Mouse (Mus musculus) ovary, postnatal 14 days (tissue): ENCODE results near the gene Larp6.

Experiments
- DNase-seq: peaks from one replicate; pipeline ENCODE4 v3.0.0; 2022; ENCODE audit warnings: low spot score

Gene Larp6

DNA sequence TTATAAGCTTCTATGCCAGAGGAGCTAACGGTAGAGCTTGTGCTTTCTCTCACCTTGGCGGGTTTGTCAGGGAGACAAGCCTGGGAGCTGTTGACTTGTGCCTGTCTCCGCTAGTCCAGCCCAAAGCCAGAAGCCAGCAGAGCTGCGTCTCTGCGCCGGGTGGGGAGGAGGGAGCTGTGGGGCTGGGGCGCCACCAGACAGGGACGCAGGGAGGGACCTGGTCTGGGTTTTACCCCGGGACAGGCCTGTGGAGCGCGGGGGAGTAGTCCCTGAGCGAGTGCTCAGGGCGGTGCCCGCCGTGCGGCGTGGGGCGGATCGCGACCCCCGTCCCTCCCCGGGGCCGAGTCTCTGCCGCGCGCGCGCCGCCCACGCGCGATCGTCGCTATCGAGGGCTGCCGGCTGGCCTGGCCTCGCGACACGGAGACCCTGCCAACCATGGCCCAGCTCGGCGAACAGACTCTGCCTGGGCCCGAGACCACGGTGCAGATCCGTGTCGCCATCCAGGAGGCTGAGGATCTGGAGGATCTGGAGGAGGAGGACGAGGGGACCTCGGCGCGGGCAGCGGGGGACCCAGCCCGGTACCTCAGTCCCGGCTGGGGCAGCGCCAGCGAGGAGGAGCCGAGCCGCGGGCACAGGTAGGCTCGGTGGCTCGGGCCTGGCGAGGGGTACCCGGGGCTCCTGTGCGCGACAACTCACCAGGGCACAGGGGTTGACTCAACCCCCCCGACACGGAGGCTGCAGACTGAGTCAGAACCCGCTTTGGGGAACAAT, at the start of gene Larp6:
TSS of gene Larp6 (plus strand) at position 219 of the 771 bp plus-strand sequence.
- DNase-seq, result peak; percentile 36

DNA sequence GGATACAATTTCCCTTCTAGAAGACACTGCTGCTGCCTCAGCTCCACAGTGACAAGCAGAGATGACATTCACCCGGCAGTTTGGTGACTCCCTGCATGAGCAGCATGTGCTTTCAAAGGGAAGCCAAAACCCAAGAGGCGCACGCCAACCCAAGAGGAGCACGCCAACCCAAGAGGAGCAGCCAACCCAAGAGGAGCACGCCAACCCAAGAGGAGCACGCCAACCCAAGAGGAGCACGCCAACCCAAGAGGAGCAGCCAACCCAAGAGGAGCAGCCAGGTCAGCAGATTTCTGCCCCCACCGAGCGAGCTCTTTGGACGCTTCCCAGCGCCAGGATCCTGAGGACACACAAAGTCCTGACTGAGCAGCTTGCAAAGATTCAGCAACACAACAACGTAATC, 48.4 kb upstream of the Larp6 start:
- no peak for DNase-seq

DNA sequence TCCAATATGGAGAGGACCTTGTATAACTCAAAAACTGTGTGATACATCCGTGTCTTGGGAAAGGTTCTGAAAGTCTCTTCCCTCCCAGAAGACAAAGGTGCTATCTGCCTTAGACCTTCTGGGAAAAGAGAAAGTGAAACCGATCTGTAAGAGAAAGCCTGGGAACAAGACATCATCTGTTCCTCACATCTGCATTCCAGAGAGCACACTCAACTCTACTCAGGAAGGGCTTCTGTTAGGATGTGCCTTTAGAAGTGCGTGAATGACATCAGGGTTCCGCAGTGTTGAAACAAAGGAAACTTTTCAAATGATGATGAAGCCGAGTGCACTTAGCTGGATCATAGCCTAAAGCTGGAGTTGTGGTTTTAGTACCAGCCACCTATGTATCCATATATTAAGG, 47.9 kb upstream of the Larp6 start:
- no peak for DNase-seq

DNA sequence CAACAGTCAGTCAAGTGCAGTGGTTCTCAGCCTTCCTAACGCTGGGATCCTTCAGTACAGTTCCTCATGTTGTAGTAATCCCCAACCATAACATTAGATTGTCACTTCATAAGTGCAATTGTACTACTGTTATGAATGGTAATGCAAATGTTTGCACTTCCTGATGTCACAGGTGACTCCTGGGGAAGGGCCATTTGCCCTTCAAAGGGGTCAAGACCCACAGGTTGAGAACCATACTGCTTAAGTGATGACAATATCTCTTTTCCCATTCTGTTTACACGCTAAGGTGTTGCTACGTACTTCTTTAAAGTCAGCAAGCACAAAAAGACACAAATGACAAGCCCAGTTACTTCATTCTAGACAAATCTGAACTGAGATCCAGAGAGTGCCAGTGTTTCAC, 47.3 kb upstream of the Larp6 start:
- DNase-seq, result no peak

DNA sequence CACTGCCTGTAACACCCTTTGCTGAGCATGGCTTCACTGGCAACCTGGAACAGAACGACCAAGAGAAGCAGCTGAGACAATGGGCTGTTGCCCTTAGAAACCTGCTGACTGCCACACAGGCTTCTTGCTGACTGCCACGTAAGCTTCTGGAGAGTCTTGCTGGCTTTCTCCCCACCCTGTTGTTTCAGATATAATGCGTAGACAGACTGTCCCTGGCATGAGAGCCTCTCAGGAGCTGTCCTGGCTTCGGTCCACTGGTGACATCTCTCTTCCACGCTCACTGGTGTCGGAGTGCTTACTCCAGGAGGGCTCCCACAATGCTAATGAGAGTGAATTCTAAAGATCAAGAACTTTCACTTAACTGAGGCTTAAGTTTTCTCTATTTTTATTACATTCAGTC, 43.9 kb upstream of the Larp6 start:
- no peak for DNase-seq

DNA sequence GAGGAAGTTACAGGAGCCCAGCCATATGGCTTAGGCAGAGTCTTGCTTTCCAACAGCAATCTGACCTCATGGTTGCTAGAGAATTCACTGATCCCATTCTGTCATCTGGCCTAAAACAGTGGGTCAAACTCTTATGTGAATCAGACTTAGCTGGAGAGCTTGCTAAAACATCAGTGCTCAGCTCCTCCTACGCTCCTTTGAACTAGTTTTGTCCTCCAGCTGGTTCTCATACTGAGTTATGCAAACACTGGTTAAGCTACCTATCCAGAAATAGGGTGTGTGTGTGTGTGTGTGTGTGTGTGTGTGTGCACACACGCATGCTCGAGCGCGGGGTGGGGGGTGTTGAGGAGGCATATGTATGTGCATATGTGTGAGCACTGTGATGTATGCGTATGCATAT, 40.2 kb upstream of the Larp6 start:
- DNase-seq, result no peak

DNA sequence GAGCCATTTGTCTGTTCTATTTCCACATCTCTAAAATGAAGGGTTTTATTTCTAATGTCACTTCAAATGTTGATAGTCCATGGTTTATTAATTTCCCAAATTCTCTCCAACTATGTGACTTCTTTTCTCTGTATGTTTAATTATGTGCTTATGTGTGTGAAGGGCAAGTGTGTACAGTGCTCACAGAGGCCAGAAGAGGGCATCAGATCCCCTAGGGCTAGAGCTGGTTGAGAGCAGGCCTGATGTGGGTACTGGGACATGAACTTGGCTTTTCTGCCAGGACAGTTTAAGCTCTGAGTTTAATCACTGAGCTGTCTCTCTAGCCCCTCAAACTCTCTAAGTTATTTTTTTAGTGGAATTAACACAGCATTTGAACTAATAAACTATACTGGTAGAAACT, 38.0 kb upstream of the Larp6 start:
- no peak for DNase-seq

DNA sequence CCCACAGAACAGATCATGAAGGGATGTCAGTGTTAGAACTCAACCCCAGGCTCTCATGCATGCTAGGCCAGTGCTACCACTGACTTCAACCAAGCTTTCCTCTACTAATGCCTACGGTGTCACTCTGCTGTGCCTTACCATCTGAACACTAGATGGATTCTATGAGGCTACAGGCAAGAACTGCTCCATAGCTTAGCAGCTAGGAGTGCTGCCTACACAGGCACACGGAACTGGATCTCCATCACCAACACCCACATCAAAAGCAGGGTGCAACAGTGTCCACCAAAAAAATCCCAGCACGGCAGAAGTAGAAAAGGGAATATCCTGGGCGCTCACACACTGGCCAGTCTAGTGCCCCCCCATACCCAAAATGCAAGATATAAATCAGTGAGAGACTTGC, 36.4 kb upstream of the Larp6 start:
- DNase-seq, result no peak

DNA sequence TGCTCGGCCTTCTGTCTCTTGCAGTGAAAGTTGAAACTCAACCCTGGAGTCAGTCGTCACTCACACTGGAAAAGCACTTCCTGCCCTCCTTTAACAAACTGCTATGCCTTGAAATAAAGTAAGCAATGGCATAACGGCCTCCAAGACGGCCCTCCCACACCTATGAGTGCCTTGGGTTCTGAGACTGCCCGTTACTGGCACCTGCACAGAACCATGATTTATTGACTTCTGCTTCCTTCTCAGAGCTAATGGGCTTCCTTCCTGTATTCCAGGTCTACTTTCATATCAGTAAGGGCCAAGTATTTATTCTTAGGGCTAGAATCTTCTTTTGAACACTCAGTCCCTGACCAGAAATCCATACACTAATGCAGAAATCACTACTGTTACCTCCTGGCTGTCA, 33.9 kb upstream of the Larp6 start:
- no peak for DNase-seq

DNA sequence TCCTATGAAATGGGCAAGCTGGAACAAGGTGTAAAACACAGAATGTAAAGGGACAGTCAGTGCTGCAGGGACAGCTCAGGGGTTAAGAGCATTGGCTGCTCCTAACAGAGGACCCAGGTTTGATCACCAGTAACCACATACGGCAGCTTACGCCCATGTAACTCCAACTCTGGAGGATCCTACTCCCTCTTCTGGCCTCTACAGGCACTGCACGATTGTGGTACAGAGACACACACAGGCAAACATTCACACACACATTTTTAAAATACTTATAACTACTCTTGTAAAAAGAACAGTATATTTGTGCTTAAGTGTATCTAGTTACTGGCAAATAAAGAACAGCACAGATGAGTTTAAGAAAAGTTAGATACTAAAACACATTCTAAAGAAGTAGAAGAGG, 31.8 kb upstream of the Larp6 start:
- DNase-seq, result no peak

DNA sequence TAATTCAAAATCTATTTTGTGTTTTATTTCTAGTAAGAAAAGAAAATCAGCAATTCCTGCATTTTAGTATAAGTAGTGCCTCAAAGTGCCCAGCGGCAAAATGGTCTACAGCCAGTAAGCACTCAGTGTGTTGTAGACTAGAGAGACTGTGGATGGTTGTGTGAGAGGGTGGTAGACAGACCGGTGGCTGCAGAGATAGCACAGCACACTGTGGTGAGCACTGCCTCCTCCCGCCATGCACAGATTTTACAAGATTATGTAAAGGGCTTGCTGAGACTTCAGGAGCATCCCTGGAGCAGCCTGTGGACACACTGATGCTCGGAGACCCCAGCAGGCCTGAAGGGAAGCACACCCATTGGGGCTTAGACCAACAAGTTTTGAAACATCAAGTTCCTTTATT, 30.0 kb upstream of the Larp6 start:
- no peak for DNase-seq

DNA sequence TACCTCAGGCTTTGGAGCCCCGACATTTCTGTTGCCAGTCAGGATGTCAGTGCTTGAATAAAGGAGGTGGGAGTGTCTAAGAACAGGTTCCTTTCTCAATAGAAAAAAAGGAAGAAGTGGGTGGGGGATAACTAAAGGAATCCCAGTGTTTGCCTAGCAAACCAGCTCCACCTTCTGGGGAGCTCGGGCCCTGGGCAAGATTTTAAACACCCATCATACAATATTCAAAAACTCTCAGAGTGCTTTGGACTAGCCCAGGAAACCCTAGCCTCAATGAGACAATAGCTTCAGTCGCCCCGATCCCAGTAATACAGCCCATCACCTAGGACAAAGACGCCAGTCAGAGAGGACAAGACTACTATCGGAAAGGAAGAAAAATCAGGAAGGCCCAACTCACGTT, 25.4 kb upstream of the Larp6 start:
- no peak for DNase-seq

DNA sequence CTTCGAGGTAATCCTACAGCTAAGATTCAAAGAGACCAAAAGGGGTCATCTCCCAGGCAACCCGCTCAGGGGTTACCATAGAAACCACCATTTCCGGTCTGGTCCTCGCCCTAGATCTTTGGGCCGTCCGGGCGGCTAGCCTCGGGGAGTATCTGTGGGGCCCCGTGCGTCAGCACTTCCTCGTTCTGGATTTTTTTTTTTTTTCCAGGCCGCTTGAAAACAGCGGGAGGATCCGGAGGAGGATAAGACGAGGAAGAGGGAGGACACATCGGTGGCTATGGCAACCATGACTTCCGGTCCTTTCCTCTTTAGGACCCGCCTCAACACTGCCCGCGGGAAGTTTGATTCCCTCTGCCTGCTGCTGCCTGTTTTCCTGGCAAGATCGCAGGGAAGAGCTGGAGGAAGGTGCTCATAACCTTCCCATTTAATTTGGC, 24.9 kb upstream of the Larp6 start, which contains the start of gene Lrrc49:
TSS of gene Lrrc49 (minus strand) at position 268 of the 434 bp plus-strand sequence.
- DNase-seq, result peak; percentile 87

DNA sequence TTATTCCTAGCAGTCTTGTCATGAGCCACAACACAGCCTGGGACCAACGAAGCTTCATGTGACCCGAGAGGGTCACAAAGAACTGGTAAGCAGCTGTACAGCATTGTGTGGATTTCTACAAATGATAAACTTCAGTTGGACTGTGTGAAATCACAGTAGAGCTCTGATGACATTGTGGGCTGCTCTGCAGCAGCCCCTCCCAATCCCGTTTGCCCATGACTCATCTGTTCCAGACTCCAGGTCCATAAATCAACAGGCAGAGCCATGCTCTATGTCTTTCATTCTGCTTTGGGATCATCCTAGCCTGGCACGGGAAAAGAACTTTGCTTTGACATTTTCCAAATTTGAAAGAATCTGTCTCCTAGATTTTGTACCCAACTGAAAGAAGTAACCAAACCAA, 20.2 kb upstream of the Larp6 start:
- DNase-seq, result no peak

DNA sequence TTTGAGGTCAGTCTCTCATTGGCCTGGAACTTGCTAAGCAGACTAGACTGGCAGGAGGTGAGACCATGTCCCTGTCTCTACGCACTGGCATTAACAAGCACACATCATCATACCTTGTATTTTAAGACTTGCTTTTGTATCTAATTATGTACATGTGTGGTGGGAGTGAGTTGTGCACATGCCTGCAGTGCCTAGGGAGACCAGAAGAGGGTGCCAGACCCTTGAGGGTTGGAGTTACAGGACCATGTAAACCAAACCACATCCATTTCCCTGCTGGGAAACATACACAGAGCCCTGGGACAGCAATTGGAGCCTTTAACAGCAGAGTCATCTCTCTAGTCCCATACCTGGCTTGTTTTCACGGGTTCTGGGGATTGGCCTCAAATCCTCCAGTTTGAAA, 18.8 kb upstream of the Larp6 start:
- DNase-seq, result no peak

DNA sequence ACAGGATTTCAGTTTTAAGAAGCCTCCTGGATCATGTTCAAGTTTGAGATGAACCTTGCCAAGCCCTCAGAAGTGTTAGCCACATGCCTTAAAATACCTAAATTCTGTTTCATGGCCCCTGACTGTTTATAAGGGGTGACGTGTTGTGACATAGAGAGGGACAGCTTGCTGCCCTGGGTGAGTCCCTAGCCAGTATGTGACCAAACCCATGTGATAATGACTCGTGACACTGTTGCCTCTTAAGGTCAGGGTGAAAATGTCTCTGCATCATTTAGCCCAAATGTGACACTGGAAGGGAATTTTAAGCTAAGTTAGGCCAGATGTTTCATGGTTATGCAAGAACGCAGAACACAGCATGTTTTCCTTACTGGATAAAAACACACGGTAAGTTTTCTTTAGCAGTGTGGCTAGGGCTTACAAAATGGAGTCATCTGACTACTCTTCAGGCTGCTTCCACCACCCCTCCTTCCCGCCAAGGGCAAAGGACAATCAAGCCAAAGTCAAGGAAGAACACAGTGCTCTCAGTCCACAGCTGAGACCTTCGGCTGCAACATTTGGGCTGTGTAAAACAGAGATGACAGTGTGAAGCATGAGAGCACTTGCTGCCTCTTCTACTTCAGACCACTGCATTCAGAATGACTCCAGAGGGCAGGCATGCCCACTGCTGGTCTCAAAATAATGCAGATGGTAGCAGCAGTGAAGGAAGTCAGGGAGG, 16.4 kb upstream of the Larp6 start:
- DNase-seq, result no peak

DNA sequence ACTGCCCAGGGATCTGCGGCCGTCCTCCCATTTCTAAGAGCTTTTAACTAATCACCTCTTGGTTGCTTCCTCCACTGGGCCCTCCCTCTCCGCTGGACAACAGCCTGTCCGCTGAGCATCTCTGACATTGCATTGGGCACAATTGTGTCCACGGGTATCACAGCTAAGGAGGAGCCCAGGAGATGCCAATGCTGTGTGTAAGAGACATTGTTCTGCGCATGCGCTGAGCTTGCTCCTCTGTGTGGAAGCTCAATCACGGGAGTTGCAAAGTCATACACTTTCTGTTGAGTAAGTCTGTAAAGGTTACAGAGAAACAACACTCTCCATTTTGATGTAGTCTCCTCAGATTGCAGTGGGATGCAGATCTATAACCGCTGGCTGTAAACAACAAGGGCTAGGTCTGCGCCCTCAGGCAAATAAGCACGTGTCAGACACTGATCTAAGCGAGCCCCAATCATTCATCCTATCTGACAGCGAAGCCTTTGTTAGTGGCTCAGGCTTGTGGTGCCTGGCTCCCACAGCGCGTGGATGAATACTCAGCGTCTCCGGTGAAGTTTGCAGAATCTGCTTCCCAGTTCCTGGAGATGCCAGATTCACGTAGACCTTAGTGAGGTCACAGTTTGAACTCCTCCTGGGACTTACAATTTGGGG, 13.1 kb upstream of the Larp6 start:
- no peak for DNase-seq

DNA sequence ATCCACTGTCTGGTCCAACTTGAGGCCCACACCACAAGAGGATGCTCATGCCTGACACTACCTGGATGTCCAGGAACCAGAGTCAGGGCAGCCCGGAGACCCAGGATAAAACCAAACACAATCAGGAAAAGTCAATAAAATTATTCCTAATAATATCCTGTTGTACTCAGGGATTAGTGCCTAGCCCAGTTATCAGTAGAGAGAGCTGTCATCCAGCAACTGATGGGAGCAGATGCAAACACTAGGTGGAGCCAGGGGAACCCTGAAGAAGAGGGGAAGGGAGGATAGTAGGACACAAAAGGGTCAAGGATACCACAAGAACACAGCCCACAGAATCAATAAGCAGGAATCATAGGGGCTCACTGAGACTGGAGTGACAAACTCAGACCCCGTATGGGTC, 5.2 kb upstream of the Larp6 start:
- no peak for DNase-seq

DNA sequence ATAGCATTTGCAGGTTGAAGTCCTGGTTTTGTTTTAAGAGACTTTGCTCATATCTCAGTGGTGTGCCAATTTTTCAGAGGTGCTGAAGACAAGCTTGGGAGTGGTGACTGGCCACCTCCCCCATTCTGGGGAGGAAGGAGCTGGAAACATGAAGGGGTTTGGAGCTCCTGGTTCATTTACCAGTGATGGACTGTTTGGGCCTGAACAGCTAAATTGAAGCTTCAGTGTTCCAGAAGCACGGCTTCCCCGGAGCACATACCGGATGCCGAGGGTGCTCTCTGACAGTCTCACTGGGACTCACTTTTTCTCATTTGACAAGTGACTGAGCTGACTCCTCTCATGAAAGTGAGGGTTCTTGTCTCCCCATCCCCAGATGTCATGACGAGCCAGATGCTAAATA, 4.2 kb upstream of the Larp6 start:
- no peak for DNase-seq

DNA sequence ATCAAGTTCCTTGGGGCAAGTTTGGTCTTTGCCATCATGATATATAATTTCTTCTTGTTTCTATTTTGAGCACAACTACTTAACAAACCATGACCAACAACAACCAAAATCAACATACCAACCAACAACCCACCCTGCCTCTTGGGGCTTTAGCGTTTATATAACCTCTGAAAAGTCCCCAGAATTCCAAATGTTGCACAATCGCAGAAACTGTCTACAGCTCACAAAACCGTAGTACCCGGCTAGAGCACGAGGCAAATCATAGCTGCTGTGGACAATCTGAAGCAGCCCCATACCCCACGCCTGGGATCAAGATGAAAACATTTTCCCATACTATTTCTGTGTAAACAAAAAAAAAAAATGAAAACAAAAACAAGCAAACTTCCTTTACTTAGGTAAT, 3.1 kb upstream of the Larp6 start:
- no peak for DNase-seq

DNA sequence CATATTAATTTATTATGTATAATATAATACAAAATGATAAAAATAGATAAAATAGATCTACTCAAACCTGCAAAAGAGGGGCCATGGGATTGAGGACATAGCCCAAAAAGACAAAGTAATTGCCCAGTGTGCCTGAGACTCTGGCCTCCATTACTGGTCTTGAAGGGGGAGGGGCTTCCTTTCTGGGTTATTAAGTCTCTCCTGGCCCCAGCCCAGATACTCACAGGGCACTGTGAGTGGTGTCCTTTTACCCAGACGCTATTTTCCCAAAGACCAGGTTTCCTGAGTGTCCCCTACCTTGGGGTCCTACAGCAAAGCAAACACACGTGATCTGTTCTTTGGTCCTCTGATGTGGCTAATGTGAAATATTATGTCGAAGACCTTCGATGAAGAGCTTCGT, 778 bp upstream of the Larp6 start:
- DNase-seq, result no peak

DNA sequence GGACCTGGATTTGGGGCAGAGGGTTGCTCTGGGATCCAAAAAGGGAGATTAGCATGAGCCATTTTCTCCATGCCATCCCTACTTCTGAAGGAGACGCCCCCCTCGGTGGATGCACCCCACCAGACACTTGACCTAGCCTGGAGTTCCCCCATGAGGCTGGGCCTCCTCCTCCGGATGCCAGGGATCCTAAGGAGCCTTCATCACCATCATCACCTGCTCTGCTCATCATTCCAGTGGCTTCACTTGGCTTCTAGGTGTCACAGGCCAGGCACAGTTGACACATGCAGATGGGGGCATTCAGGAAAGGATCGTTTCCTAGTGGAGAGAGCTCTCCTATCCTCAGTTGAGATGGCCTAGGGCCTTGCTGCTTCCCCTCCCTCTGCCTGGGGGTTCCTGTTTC, 827 bp downstream of the Larp6 start:
- no peak for DNase-seq

DNA sequence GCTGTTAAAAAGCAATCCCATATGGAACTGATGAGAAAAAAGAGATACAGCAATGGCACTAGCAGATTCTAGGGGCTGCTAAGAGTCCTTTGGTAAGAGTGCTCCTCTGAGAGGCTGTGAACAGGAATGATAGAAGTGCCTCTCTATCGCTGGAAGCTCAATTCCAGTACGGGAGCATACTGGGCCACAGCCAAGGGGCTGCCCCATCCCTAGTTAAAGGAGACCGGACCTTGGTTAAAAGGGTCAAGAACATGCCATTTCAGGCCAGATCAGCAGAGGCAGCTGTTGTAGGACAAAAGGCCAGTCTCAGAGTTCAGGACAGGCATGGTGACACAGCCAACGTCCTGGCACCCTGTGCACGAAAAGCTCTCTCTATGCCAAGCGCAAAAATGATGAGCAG, 1.4 kb downstream of the Larp6 start:
- peak; percentile 15 for DNase-seq
